Mouse (Mus musculus) heart, adult 2 months (tissue): ENCODE results near the gene Tspear. TPM values are rescaled to one million over a fixed set of nuclear protein-coding genes. Genes with fewer than 3 reads are reported as not detected.

Experiments
- DNase-seq, 2 experiments: peaks; one replicate each; pipeline ENCODE4 v3.0.0; 2021
- H3K27ac ChIP-seq: fragments of 200-600 bp; 2 replicates; pipeline ENCODE4 v1.8.1; 2022
- H3K27me3 ChIP-seq: fragments of 200-500 bp; 2 replicates; pipeline ENCODE4 v1.6.1; 2012; ENCODE audit warnings: mild to moderate bottlenecking, low read length, inconsistent platforms, mixed read lengths; ENCODE audit not compliant: control insufficient read depth, insufficient read depth
- H3K36me3 ChIP-seq: fragments of 200-500 bp; 2 replicates; pipeline ENCODE4 v1.6.1; 2012; ENCODE audit warnings: low read length, inconsistent platforms; ENCODE audit not compliant: control insufficient read depth, insufficient read depth
- H3K4me1 ChIP-seq: fragments of 200-500 bp; 2 replicates; pipeline ENCODE4 v1.6.1; 2011; ENCODE audit warnings: low read length; ENCODE audit not compliant: control insufficient read depth, insufficient read depth
- H3K4me3 ChIP-seq: fragments of 200-600 bp; 2 replicates; pipeline ENCODE4 v1.8.1; 2022
- H3K79me2 ChIP-seq: fragments of 200-500 bp; replicated peaks from 2 replicates; pipeline ENCODE4 v1.6.1; 2012; ENCODE audit warnings: mild to moderate bottlenecking, inconsistent platforms, low read length, moderate library complexity, mixed read lengths; ENCODE audit not compliant: control insufficient read depth, insufficient read depth
- H3K9ac ChIP-seq: fragments of 200-500 bp; 2 replicates; pipeline ENCODE4 v1.6.1; 2012; ENCODE audit warnings: low read depth, mild to moderate bottlenecking, control low read depth, inconsistent platforms, low read length, mixed read lengths
- CTCF ChIP-seq: fragments of 200-600 bp; IDR thresholded peaks from 2 replicates; pipeline ENCODE4 v1.8.1; 2022; ENCODE audit warnings: antibody characterized with exemption, mild to moderate bottlenecking, moderate library complexity
- EP300 ChIP-seq: fragments of 200-500 bp; IDR thresholded peaks from 2 replicates; pipeline ENCODE4 v1.6.1; 2011; ENCODE audit warnings: low read depth, low read length, control low read depth; ENCODE audit not compliant: insufficient read depth
- POLR2A ChIP-seq: fragments of 200-500 bp; IDR thresholded peaks from 2 replicates; pipeline ENCODE4 v1.6.1; 2011; ENCODE audit warnings: mild to moderate bottlenecking, low read depth, low read length, control low read depth; ENCODE audit not compliant: insufficient read depth
- WGBS: fragments of 180-500 bp; shearing (Covaris S2); methylation state at CpG from one replicate; pipeline ENCODE4 v1.1.7; 2018; 5-methylcytosine and 5-hydroxymethylcytosine counted together
- intact Hi-C: fragments of 180-260 bp; cut with DNase I; formaldehyde crosslinking; loops from one replicate; pipeline ENCODE4 v1.15.1; 2025
- polyA plus RNA-seq: library from polyadenylated mRNA; depleted of rRNA; stranded (reverse); fragments of >200 nt; gene quantifications from 2 replicates; pipeline ENCODE4 v1.2.3, GENCODE M21; 2012
- total RNA-seq, 2 experiments: library from RNA; stranded (reverse); gene quantifications; 2 replicates each; pipeline ENCODE4 v1.2.3; 2021

Tspear gene
- total and polyA plus RNA-seq, 3 experiments: not detected

- no peak for DNase-seq
- intact Hi-C loops: no loop called here
- no peaks in the 10 kb centered on the region for H3K79me2 ChIP-seq
- WGBS: 57% methylated on average over 3 of the region's 3 CpGs
- H3K9ac ChIP-seq: no peak overlapping the region
- H3K27ac ChIP-seq: no peak overlapping the region
- H3K27me3 ChIP-seq: no peaks in the 10 kb centered on the region
- H3K4me1 ChIP-seq: no peaks in the 10 kb centered on the region
- H3K36me3 ChIP-seq: no peaks in the 10 kb centered on the region
- TF ChIP-seq EP300 (no peak), POLR2A (no peak), CTCF (no peak)
- H3K4me3 ChIP-seq: no peak overlapping the region
Observed at GRCm38 (mm10) chr10:77804095-77804494, 117.7 kb downstream of the Tspear start.

DNA sequence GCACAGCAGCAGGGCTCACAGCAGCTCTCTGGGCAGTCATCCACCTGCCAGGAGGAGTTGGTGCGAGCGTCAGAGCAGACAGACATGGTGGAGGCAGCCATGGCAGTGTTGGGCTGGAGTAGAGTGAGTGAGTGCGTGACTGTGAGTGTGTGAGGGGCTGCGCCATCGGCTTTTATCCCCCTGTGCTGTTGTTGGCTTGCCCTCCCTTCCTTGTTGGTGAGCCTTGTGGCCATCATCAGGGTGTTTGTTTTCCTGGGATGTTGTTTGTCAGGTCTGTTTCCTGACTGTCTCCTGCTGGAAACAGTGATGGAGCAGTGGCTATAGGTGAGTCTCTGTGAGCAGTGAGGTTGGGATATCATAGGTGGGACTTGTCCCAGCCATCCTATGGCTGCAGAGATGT lies 125.4 kb downstream of the Tspear start, which contains the start of gene Gm9507:
TSS of gene Gm9507 (minus strand) at position 101 of the 400 bp plus-strand sequence.
- TF ChIP-seq CTCF: no peak
- H3K27me3 ChIP-seq: no peaks in the 10 kb centered on the region
- intact Hi-C loops: no loop called here
- no peak within 1 kb of the TSS for H3K27ac ChIP-seq
- no peak within 1 kb of the TSS for H3K4me3 ChIP-seq
- WGBS: 56% methylated on average over 5 of the region's 5 CpGs
- H3K4me1 ChIP-seq: no peaks in the 10 kb centered on the region
- no peaks in the 10 kb centered on the region for H3K79me2 ChIP-seq
- no peaks in the 10 kb centered on the region for H3K36me3 ChIP-seq
- DNase-seq: no peak
- no peak within 1 kb of the TSS for H3K9ac ChIP-seq

DNA sequence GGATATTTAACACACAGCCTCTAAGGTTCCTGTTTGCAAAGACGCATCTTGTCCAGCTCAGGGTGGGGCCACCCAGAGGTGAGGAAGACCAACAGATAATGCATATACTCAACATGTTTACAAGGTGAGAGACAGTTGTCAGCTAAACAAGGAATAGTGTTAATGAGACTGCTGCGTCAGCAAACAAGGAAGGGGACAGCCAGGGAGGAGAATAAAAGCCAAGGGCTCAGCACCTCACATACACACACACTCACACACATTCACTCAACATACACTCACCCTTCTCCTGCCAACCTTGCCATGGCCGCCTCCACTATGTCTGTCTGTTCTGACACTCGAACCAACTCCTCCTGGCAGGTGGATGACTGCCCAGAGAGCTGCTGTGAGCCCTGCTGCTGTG lies 128.0 kb downstream of the Tspear start, which contains the start of gene Gm2696:
TSS of gene Gm2696 (plus strand) at position 301 of the 400 bp plus-strand sequence.
- Histone ChIP-seq H3K4me3 (no peak within 1 kb of the TSS), H3K9ac (no peak within 1 kb of the TSS), H3K36me3 (no peaks in the 10 kb centered on the region), H3K27me3 (no peaks in the 10 kb centered on the region), H3K4me1 (no peaks in the 10 kb centered on the region), H3K79me2 (no peaks in the 10 kb centered on the region), H3K27ac (no peak within 1 kb of the TSS)
- 44% methylated on average over 4 of the region's 4 CpGs for WGBS
- intact Hi-C loops: no loop called here
- no peak for DNase-seq
- TF ChIP-seq CTCF: no peak
- no peak for TF ChIP-seq POLR2A
- no peak for TF ChIP-seq EP300

- no peak overlapping the region for H3K9ac ChIP-seq
- no peaks in the 10 kb centered on the region for H3K79me2 ChIP-seq
- H3K4me1 ChIP-seq: no peaks in the 10 kb centered on the region
- WGBS: 28% methylated on average over 5 of the region's 5 CpGs
- TF ChIP-seq CTCF (peak; percentile 76), POLR2A (no peak)
- no peak overlapping the region for H3K4me3 ChIP-seq
- intact Hi-C loops: loop anchor here (5.0 kb wide), 1 partner anchor 188 kb away; no protein-coding TSS in a partner anchor
- no peak overlapping the region for H3K27ac ChIP-seq
- DNase-seq: peak in 1 of 2 experiments; percentile 26
- no peaks in the 10 kb centered on the region for H3K36me3 ChIP-seq
- H3K27me3 ChIP-seq: no peaks in the 10 kb centered on the region
Observed at GRCm38 (mm10) chr10:77815514-77815913, 129.1 kb downstream of the Tspear start.

DNA sequence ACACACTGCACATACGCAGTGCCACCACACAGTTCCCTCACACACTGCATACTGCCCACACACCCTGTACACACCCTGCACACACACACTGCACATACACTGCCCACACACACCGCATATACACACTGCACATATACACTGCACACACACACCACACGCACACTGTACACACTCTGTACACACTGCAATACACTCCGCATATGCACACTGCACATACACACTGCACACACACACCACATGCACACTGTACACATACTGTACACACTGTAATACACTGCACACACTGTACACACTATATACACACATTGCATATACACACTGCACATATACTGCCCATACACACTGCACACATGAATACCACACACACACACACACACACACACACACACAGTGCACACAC lies 132.2 kb downstream of the Tspear start:
- 93% methylated on average over 4 of the region's 4 CpGs for WGBS
- H3K27me3 ChIP-seq: no peaks in the 10 kb centered on the region
- no peaks in the 10 kb centered on the region for H3K36me3 ChIP-seq
- no peak overlapping the region for H3K9ac ChIP-seq
- H3K27ac ChIP-seq: no peak overlapping the region
- H3K4me3 ChIP-seq: no peak overlapping the region
- intact Hi-C loops: loop anchor here (5.0 kb wide), 1 partner anchor 191 kb away; no protein-coding TSS in a partner anchor
- no peaks in the 10 kb centered on the region for H3K4me1 ChIP-seq
- no peaks in the 10 kb centered on the region for H3K79me2 ChIP-seq
- TF ChIP-seq POLR2A: no peak
- TF ChIP-seq CTCF: no peak
- no peak for TF ChIP-seq EP300
- DNase-seq: no peak

DNA sequence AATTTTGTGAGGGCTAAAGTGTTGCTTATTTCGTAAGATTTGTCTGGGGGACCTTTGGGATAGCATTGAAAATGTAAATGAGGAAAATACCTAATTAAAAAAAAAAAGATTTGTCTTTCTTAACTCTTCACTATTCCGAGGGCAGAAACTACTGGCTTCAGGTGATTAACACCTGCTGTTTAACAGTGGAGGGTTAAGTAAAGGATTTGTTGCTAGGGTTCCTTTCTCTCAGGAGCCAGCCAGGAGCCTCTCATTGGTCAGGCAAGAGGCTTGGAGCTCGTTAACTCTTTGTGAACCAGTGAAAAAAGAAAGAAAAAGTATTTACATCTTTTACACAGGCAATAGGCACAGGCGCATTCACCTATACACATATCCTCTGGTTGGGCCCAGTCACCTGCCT lies 132.8 kb downstream of the Tspear start:
- Histone ChIP-seq H3K36me3 (no peaks in the 10 kb centered on the region), H3K9ac (no peak overlapping the region), H3K79me2 (no peaks in the 10 kb centered on the region), H3K4me3 (no peak overlapping the region), H3K27me3 (no peaks in the 10 kb centered on the region), H3K4me1 (no peaks in the 10 kb centered on the region), H3K27ac (no peak overlapping the region)
- no peak for TF ChIP-seq POLR2A
- TF ChIP-seq EP300: no peak
- TF ChIP-seq CTCF: no peak
- intact Hi-C loops: loop anchor here (5.0 kb wide), 1 partner anchor 192 kb away; no protein-coding TSS in a partner anchor
- WGBS: 46% methylated on average over 4 of the region's 4 CpGs
- no peak for DNase-seq
